Mouse (Mus musculus): ENCODE data around the gene Elfn2.

Elfn2 gene

GRCm38 (mm10) chr15:78720532-78720931, 2.0 kb upstream of the Elfn2 start:
- no peak for DNase-seq (ENCODE audit: low read depth, low spot score)

DNA sequence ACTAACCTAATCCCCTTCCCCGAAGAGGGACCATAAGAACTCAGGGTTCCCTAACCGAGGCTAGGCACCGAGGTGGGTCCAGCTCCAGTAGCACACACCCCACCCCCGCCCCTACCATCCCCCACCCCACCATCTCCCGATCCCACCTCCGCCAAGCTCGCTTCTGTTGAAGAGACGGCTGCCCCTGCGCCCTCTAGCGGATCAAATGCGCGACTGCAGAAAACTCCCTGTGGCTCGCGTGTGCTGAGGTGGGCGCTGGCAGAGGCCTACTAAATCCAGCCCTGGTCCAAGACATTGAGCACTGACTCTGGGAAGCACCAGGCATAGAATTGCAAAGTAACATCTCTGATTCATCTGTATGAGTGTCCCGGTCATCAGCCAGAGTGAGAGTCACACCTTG, 1.5 kb upstream of the Elfn2 start:
- peak; percentile 8 for DNase-seq (ENCODE audit: low read depth, low spot score)

DNA sequence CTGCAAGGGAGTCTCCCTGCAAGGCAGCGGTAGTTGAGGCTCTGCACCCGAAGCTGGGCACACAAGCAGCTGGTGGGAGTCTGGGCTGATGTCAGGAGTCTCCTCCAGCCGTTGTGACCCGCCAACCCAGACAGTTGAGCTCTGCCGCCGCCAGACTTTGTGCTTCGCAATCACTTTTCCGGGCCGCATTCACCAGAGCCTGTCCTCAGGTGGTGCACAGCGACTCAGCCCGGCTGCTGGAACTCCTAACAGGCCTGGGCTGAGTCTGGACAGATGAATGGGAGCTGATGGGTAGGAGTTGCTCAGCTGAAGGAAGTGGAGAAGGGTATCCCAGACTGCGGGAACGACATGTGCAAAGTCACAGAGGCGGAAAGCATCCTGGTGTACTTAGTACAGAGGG, 845 bp upstream of the Elfn2 start:
- DNase-seq (ENCODE audit: low read depth, low spot score) = no peak

- no peak for DNase-seq (ENCODE audit: low read depth, low spot score)
Measured at GRCm38 (mm10) chr15:78716936-78717335, 1.6 kb downstream of the Elfn2 start.

DNA sequence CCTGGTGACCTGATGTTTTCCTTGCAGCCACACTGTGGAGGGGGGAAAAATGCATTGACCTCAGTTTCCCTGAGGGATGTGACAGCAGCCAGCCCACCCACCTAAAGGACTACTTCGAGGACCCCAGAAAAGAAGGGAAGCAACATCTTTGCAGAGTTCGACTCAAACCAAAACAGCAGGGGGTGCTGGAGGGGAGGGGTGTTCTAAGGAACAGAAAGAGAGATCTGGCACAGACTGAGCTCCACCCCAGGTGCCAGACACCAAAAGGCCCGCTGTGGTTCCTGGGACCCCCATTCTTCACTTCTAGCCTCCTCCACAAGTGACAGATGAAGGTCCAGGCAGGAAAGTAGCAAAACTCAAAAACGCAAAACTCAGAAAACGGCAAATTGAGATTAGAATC, 2.7 kb downstream of the Elfn2 start:
- DNase-seq (ENCODE audit: low read depth, low spot score) = no peak

DNA sequence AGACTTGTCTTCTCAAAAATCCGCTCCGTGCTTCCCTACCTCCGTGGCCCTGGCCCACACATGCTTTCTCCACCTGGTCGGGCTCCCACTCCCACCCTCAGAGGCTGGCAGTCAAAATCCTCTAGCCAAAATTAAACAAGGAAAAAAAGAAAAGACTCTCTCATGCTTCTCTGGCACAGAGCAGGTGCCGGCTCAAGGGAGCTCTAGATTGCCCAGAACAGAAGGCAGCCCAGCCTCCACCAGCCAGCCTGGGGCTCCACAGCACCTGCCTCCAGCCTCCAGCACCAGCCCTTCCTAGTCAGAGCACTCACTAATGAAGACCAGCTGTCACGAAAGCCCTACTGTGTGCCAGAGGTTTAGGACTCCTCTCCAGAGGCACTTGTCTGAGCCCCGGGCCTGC, 4.8 kb downstream of the Elfn2 start:
- DNase-seq (ENCODE audit: low read depth, low spot score) = no peak

DNA sequence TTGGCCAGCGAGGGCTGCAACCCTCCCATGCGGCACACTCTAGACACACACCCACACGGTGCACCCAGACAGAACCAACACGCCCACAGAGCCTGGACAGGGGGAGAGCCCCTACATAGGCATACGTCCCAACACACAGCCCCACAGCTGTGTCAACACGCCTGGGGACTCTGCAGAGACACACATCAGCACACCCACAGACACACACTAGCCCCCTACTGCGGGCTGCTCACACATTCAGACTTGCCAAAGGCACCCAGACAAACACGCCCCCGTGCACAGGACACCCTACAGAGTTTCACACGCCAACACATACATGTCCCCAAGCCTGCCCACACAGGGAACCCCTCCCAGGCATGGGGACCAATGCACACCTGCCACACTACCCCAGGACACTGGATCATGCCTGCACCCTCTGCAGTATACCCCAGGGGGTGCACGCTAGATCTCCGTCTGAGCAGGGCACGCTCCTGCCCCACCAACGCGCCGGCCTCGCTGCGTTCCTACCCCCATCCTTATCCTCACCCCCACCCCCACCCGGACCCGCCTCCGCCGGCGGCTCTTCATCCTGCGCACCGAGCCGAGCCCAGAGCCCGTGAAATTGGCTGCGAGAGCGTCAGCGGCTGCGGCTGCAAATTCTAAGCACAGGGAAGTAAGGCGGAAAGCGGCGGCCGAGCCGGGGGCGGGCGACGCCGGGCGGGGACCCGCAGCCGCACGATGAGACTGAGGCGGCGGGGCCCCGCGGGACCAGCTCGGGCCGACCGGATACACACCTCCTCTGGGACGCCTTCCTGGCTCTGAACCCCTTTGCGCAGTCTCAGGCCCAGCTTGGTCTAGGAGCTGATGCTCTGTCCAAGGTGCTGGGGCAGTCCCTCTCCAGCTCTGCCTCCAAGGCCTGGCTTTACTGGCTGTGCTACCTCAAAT, 6.0 kb downstream of the Elfn2 start:
- DNase-seq (ENCODE audit: low read depth, low spot score) = no peak

- DNase-seq (ENCODE audit: low read depth, low spot score) = no peak
Measured at GRCm38 (mm10) chr15:78711935-78712334, 6.6 kb downstream of the Elfn2 start.

DNA sequence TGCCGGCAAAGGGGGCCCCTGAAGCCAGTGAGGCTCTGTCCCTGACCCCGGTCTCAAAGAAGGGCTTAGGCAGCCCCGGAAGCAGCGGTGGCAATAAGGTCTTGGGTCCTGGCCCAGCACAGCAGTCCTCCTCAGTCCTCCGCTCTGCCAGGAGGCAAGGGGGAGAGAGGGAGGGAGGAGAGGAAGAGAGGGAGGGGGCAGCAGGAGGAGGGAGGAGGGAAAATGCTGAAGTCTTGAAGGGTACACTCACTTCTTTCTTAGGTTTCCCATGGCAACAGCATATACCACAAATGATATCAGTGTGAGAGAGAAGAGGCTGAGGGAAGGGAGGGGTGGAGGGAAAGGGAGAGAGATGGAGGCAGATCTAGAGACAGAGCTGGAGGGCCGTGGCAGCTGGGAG, 7.9 kb downstream of the Elfn2 start:
- DNase-seq (ENCODE audit: low read depth, low spot score) = no peak

GRCm38 (mm10) chr15:78709767-78710166, 8.8 kb downstream of the Elfn2 start:
- DNase-seq (ENCODE audit: low read depth, low spot score) = no peak

- no peak for DNase-seq (ENCODE audit: low read depth, low spot score)
Measured at GRCm38 (mm10) chr15:78706630-78707029, 11.9 kb downstream of the Elfn2 start.

DNA sequence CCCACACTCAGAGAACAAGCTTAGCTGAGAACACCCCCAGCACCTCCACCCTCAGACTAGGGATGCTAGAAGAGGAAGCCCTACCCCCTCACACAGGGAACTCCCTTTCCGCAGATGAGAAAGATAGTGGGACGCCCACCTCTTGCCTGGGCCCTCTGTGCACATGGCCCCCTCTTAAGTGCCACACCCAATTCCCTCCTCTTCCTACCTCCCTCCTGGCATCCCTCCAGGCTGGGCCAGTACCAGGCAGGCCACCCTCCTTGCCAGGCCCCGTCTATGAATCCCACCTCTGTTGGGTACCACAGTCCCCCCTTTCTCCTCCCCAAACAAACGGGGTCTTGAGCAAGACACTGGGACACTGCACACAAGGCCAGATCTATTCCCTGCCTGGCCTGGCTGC, 13.7 kb downstream of the Elfn2 start:
- DNase-seq (ENCODE audit: low read depth, low spot score) = no peak

GRCm38 (mm10) chr15:78704007-78704406, 14.6 kb downstream of the Elfn2 start:
- DNase-seq (ENCODE audit: low read depth, low spot score) = no peak

DNA sequence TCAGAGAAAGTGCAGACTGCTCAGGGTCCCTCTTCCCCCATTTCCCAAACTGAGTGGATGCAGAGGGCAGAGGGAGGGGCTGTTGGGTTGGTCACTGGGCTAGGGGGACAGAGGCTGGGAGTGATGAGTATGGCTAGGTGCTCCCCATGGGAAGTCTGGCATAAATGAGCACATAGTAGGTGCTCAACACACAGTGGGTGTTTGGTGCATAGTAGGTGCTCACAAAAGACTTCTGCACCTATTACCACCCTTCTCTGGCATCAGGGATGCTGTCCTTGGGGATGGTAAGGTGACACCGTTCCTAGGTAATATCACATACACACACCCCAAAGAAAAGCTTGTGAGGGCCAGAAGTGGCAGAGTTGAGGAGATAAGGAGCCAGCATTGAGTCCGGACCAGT, 18.2 kb downstream of the Elfn2 start:
- no peak for DNase-seq (ENCODE audit: low read depth, low spot score)

DNA sequence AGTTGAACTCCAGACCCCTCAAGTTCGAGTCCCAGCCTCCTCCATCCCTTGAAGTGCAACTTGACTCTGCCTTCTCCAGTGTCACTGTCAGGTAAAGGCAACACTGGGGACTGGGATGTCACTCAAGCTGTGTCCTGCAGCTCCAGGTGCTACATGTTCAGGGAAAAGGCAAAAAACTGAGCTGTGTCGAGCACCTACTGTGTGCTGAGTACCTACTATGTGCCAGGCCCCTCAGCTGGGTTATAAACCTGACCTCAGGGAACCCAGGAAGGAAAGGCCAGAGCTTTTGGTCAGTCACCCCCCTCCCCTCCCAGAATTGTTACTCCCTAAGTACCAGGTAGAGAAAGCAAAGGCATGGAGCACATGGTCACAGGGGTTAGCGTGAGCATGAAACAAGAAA, 19.1 kb downstream of the Elfn2 start:
- no peak for DNase-seq (ENCODE audit: low read depth, low spot score)

DNA sequence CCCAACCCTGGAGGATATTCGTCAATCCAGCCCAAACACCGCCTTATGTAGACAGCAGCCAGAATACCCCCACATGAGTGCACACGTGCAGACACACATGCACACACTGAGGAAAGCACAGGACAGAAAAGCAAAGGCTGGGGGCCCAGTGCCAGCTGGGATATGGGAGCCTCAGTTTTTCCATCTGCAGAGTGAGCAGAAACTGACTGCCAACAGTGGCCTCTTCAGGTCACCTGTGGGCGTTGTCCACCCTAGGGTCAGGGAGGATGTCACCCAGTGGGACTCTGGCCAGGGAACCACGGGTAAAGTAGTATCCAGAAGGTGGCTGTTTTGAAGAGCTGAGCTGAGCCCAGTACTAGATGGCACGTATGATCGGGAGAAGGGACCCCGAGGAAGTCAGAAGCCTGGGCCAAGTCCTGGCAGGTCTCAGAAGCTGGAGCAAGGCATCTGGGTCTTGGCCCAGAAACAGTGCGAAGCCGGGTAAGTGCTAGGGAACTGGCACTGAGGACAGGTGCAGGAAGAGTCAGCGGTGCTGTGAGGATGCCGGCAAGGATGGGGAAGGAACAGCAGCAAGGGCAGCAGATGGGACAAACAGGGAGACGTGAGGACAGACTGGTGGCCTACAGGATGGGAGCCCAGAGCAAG, 20.0 kb downstream of the Elfn2 start:
- DNase-seq (ENCODE audit: low read depth, low spot score) = no peak

DNA sequence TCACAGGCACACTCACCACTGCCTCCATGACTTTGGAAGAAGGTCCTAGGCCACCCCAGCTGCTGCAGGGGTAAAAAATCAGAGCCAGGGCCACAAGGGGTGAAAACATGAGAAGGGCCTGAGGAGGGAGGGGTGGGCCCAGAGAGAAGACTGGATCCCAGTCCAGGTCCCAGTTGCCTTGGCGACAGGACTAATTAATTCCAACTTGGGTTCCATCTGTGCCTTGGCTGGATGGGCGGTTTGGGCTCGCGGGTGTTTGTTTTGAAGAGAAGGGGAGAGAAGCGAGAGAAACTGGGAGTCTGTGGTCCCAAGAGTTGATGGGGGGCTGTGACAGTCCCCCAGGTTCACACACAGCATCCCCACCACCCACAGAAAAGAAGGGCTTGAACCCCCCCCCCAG, 20.5 kb downstream of the Elfn2 start:
- DNase-seq (ENCODE audit: low read depth, low spot score) = no peak

DNA sequence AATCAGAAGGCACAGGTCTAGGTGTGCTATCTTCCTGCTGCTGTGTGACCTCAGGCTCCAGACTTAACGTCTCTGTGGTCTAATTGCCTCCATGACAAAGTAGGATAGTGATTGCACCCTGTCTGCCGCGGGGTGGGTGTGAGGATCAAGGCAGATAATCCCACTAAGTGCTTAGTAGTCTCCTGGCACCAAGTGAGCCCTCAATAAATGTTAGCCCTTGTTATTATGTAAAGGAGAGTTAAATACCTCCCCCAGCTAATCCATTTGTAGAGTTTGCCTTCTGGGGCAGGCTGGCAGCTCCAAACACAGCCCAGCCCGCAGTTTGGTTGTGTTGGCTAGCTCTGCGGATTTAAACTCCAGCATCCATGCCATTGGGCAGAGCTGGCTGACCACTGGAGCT, 22.8 kb downstream of the Elfn2 start:
- DNase-seq (ENCODE audit: low read depth, low spot score) = no peak

GRCm38 (mm10) chr15:78692505-78692904, 26.1 kb downstream of the Elfn2 start:
- DNase-seq (ENCODE audit: low read depth, low spot score) = no peak

DNA sequence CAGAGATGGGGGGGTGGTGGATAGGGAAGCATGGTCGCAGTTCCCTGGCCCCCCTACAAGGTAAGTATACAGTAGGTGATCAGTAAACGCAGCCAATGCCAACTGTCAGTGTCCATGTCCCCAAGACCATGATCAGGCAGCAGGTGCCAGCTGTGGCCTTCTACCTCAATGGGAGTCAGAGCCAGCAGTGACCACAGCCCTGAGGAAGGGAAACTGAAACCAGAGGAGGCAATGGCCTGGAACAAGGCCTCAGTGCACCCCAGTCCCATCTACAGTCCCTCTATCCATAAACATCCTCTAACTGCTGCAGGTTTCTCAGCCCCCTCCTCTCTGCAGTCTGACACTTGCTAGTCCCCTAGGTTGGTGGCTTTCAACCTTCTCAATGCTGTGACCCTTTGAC, 27.9 kb downstream of the Elfn2 start:
- DNase-seq (ENCODE audit: low read depth, low spot score) = no peak

DNA sequence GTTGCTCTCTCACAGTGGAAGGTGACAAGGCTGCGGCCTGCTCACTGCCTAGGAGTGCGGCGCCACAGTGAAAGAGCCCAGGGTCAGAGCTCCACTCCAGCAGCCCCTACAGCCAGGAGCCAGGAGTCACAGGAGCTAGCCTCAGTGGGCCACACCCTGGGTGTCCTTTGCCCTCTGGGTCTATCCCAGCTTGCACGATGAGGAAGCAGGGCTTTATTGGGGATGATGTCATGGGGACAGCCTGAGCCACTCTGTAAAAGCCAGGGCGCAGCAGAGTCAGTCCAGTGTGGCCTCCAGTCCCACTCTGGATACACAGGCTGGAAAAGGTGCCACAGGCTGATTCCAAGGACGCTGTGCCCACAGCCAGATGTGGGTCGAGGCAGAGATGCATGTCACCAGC, 31.7 kb downstream of the Elfn2 start:
- no peak for DNase-seq (ENCODE audit: low read depth, low spot score)

DNA sequence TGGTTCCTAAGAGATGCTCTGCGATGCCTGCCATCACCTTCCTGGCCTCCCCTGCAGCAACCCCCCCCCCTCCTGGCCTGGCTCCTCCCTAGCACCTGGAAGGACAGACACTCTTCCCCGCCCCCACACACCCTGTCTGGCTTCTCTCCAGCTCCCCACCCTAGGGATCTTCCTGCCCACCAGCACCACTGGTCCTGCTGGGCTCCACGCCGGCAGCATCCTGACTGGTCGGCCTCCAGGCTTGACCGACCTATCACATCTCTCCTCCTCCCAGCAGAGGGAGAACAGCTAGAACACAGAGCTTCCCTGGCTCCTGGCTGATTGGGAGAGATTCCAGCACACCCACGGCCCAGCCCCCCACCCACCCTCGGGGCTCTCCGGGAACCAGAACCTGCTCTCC, 34.5 kb downstream of the Elfn2 start:
- DNase-seq (ENCODE audit: low read depth, low spot score) = no peak

DNA sequence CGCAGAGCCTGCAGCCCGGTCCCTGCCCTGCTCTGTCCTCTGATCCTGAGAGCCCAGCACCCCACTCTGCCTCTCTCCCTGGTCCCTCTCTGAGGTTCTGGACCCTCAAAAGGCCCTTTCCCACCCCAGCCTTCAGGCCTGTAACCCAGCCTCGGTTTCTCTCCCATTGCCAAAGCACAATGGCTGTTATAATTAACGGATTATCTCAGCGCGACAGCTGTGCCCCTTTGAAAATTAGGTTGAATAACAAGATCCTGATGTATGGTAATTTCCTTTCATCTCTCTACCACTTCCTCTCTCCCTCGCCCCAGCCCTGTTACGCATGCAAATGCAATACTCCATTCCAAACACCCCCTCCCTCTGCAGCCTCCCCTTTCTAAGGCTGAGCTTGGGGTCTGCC, 35.1 kb downstream of the Elfn2 start:
- DNase-seq (ENCODE audit: low read depth, low spot score) = no peak
